In the genomic region with DNA sequence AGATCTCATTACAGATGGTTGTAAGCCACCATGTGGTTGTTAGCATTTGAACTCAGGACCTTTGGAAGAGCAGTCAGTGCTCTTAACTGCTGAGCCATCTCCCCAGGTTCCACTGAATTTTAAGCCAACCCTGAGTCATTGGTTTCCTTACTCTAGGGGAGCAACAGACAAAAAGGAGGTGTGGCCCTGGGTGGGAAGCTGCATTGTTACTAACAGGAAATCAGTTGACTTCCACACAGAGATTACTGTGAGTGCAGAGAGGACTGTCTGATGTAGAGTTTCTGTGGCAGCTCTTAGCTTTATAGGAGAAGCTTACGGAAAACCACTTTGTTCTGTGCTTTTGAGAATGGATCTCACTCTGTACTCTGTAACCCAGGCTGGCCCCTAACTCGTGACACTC, we compare ENCODE assay signal across 21 mouse cellular contexts. TPM values are rescaled to one million over a fixed set of nuclear protein-coding genes. Genes with fewer than 3 reads are reported as not detected.
A peak's percentile ranks its signal among the peaks of the same experiment; 100 is the strongest.
DNase-seq lines count a peak whose midpoint lies in the region; ATAC-seq and TF ChIP-seq lines count a peak whose summit lies in the region.
"Had no signal": no experiment of that assay in that cellular context is flagged by ENCODE, and none has a peak within 500 bp of the region (broad histone marks: within the 10 kb centered on the region; RNA-seq: fewer than 3 reads in every experiment).

No protein-coding gene starts in this region.

- H3K9ac ChIP-seq in liver, embryonic 16.5 days (ENCODE audit: low read depth, low read length): no peak overlapping the region
- H3K9ac ChIP-seq in stomach, postnatal 0 days (ENCODE audit: low read length): no peak overlapping the region
- H3K9ac ChIP-seq: liver, embryonic 15.5 days; midbrain, embryonic 12.5 days; stomach, embryonic 15.5 days had no signal

- no peaks in the 10 kb centered on the region for H3K36me3 ChIP-seq in liver, embryonic 16.5 days (ENCODE audit: control insufficient read depth, insufficient read depth)
- H3K36me3 ChIP-seq in stomach, postnatal 0 days (ENCODE audit: control insufficient read depth, insufficient read depth, low read length): no peaks in the 10 kb centered on the region
- H3K36me3 ChIP-seq: embryonic facial prominence, embryonic 10.5 days; liver, embryonic 15.5 days; midbrain, embryonic 12.5 days; stomach, embryonic 15.5 days had no signal

- no peak overlapping the region for H3K27ac ChIP-seq in liver, embryonic 16.5 days (ENCODE audit: low read length)
- no peak overlapping the region for H3K27ac ChIP-seq in stomach, postnatal 0 days (replicated peaks)
- H3K27ac ChIP-seq: embryonic facial prominence, embryonic 10.5 days; liver, embryonic 15.5 days; macrophage; midbrain, embryonic 12.5 days; stomach, embryonic 15.5 days had no signal

- TF ChIP-seq EP300 in stomach, postnatal 0 days (optimal IDR thresholded peaks at IDR 0.05): no peak

- no peaks in the 10 kb centered on the region for H3K9me3 ChIP-seq in liver, embryonic 16.5 days (replicated peaks; ENCODE audit: control insufficient read depth, low read length)
- H3K9me3 ChIP-seq in stomach, postnatal 0 days (ENCODE audit: control insufficient read depth, low read length): no peaks in the 10 kb centered on the region
- H3K9me3 ChIP-seq: embryonic facial prominence, embryonic 10.5 days; liver, embryonic 15.5 days; midbrain, embryonic 12.5 days; stomach, embryonic 15.5 days had no signal

- H3K4me2 ChIP-seq in liver, embryonic 16.5 days (ENCODE audit: low read depth, low read length): no peak overlapping the region
- H3K4me2 ChIP-seq in stomach, postnatal 0 days (replicated peaks; ENCODE audit: low read depth): no peak overlapping the region
- H3K4me2 ChIP-seq: liver, embryonic 15.5 days; midbrain, embryonic 12.5 days; stomach, embryonic 15.5 days had no signal

- H3K4me1 ChIP-seq in liver, embryonic 16.5 days (ENCODE audit: control insufficient read depth, low read depth, low read length): no peaks in the 10 kb centered on the region
- no peaks in the 10 kb centered on the region for H3K4me1 ChIP-seq in stomach, postnatal 0 days (replicated peaks; ENCODE audit: control insufficient read depth, insufficient read depth)
- H3K4me1 ChIP-seq: liver, embryonic 15.5 days; midbrain, embryonic 12.5 days; stomach, embryonic 15.5 days had no signal

- WGBS in liver, embryonic 16.5 days (ENCODE audit: insufficient replicate concordance): 47% methylated on average over 2 of the region's 2 CpGs
- WGBS in stomach, postnatal 0 days: 71% methylated on average over 2 of the region's 2 CpGs

- TF ChIP-seq CTCF in stomach, postnatal 0 days (IDR thresholded peaks at IDR 0.05; ENCODE audit: low read depth): no peak

- H3K27me3 ChIP-seq in liver, embryonic 16.5 days (ENCODE audit: control insufficient read depth, insufficient read depth, low read depth, low read length): no peaks in the 10 kb centered on the region
- no peaks in the 10 kb centered on the region for H3K27me3 ChIP-seq in stomach, postnatal 0 days (ENCODE audit: control insufficient read depth, insufficient read depth, low read length)
- H3K27me3 ChIP-seq: liver, embryonic 15.5 days; midbrain, embryonic 12.5 days; stomach, embryonic 15.5 days had no signal

- H3K4me3 ChIP-seq in liver, embryonic 16.5 days (ENCODE audit: low read depth, low read length): no peak overlapping the region
- H3K4me3 ChIP-seq in stomach, postnatal 0 days (ENCODE audit: low read depth, low read length): no peak overlapping the region
- H3K4me3 ChIP-seq: embryonic facial prominence, embryonic 10.5 days; liver, embryonic 15.5 days; midbrain, embryonic 12.5 days; stomach, embryonic 15.5 days had no signal

- DNase-seq in liver: no peak
- peak; percentile 57 for DNase-seq in CD4-positive helper T cell, adult 2 months (ENCODE audit: low read depth, low spot score)
- peak; percentile 27 for DNase-seq in ES-CJ7 (ENCODE audit: low read depth, low spot score)
- DNase-seq in stomach, postnatal 0 days (ENCODE audit: low spot score): no peak
- DNase-seq in ovary, postnatal 14 days (ENCODE audit: low spot score): no peak
- DNase-seq: adrenal gland, postnatal 25 days; cerebellum, adult 2 months; cerebellum, postnatal 36 days; heart, adult 18-20 months; kidney, adult 18-20 months; kidney, postnatal 14 days; right cerebral cortex, postnatal 25 days; thymus, postnatal 14 days had no signal

- ATAC-seq in liver, embryonic 16.5 days (ENCODE audit: low read depth): 0 out of 2 replicates have a peak, but pooled peaks have one; percentile 11
- ATAC-seq in granulocyte monocyte progenitor cell, adult 5-6 weeks (replicated peaks; ENCODE audit: poor library complexity, severe bottlenecking): peak; percentile 75
- no peak for ATAC-seq in cerebellum, adult (ENCODE audit: insufficient number of reproducible peaks, low FRiP score, low TSS enrichment)
- no peak for ATAC-seq in stomach, postnatal 0 days (ENCODE audit: low FRiP score, low TSS enrichment)

RNA-seq across cellular contexts. Expression of gene Ankrd44, which starts 8.7 kb away (rescaled TPM):
- polyA plus RNA-seq in liver, embryonic 16.5 days (2015; fragmentation: Nextera tagmentation; extraction: Ambion mirVana): 4.8 and 4.9 TPM in 2 replicates
- 99.4 and 128 TPM in 2 replicates for total RNA-seq in granulocyte monocyte progenitor cell, adult 5-6 weeks (2014; fragmentation: Nextera tagmentation)
- total RNA-seq in granulocyte monocyte progenitor cell, adult 5-6 weeks (2017): 77.5 and 82.6 TPM in 2 replicates
- polyA plus RNA-seq in stomach, postnatal 0 days (2015; fragmentation: Nextera tagmentation; extraction: Ambion mirVana): 7.8 and 8.7 TPM in 2 replicates

Comparison
In these comparisons a context has a peak if more than half of its experiments do, and no peak if none do; other contexts are left out.
1. ATAC-seq: peak in liver, embryonic 16.5 days (single experiment) and granulocyte monocyte progenitor cell, adult 5-6 weeks (single experiment); none in cerebellum, adult (single experiment) and stomach, postnatal 0 days (single experiment).
2. DNase-seq: peak in CD4-positive helper T cell, adult 2 months (single experiment) and ES-CJ7 (single experiment); none in liver (single experiment), stomach, postnatal 0 days (single experiment) and ovary, postnatal 14 days (single experiment).